Mouse (Mus musculus): Measurements from ENCODE around the gene Hsd11b2.
A peak's percentile ranks its signal among the peaks of the same experiment; 100 is the strongest.

Hsd11b2 gene

DNA sequence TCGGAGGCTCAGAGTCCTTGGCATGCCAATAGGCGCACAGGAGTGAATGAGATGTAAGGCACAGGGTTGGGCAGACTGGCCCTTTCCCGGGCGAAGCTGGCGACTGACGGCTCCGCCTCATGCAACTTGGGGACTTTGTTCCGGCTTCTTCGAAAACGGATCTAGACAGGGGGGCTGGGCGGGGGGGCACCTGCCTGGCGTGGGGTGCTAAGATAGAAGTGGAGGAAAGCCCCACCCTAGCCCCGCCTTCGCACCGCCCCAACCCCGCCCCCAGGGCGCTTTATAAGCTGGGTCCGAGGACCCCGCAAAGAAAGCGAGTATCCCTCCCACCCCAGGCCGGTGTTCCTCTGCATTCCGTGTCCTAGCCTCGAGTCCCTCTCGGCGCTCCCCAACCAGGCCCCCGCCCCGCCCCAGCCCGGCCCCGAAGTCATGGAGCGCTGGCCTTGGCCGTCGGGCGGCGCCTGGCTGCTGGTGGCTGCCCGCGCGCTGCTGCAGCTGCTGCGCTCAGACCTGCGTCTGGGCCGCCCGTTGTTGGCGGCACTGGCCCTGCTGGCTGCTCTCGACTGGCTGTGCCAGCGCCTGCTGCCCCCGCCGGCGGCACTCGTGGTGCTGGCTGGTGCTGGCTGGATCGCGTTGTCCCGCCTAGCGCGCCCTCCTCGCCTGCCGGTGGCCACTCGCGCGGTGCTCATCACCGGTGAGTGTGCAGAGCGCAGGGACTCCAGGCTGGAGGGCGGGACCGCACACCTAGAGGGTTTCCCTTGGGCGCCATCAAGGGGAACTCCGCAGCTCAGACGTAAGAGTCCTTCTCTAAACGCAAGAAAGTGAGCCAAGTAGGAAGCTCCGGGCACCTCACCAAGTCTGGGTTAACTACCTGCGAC is at the start of gene Hsd11b2:
Gene Hsd11b2, plus strand, starts transcription at position 320 of the 878 bp plus-strand sequence.
- DNase-seq (ENCODE audit: low spot score in 2 of 2): no peak

- DNase-seq (ENCODE audit: low spot score in 2 of 2): no peak
These were observed 49.4 kb upstream of the Hsd11b2 start for GRCm38 (mm10) chr8:105469041-105469695.

GRCm38 (mm10) chr8:105469816-105470215 is 48.7 kb upstream of the Hsd11b2 start:
- no peak for DNase-seq (ENCODE audit: low spot score in 2 of 2)

GRCm38 (mm10) chr8:105470262-105470661 is 48.3 kb upstream of the Hsd11b2 start:
- DNase-seq (ENCODE audit: low spot score in 2 of 2): no peak

GRCm38 (mm10) chr8:105470681-105471313 is 47.8 kb upstream of the Hsd11b2 start:
- no peak for DNase-seq (ENCODE audit: low spot score in 2 of 2)

DNA sequence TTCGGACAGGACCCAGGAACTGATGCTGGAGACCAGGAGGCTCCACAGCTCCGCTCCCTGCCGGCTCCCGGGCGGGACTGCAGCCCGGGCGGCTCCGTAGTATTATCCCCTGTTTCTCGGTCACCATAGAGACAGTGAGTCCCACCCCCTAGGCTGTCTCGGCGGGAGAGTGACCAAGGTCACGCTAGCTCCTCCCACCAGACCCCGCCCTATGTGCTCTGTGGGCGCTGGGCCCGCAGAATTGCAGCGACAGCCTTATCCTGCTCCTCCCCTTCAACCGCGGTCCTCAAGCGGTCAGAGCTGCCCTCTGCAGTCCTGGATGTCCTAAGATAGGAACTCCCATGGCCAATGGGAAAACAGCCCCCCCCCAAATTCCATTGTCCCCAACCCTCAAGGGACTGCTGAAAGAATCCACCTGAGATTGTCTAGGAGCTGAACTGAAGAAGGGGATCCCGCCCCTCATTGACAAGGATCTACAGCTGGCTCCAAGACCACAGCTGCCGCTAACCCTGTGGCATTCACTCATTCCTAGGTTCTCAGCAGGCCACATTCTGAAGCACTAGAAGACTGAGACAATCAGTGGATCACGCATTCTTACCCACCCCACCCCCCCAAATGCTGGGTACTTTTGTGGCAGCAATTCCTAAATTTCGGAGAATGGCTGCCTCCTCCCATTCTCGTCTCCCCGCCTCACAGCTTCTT is 47.1 kb upstream of the Hsd11b2 start, which contains the start of gene Tppp3:
Gene Tppp3, minus strand, starts transcription at position 213 of the 702 bp plus-strand sequence.
- peak; percentile 53 to 61 for DNase-seq (ENCODE audit: low spot score in 2 of 2)

DNA sequence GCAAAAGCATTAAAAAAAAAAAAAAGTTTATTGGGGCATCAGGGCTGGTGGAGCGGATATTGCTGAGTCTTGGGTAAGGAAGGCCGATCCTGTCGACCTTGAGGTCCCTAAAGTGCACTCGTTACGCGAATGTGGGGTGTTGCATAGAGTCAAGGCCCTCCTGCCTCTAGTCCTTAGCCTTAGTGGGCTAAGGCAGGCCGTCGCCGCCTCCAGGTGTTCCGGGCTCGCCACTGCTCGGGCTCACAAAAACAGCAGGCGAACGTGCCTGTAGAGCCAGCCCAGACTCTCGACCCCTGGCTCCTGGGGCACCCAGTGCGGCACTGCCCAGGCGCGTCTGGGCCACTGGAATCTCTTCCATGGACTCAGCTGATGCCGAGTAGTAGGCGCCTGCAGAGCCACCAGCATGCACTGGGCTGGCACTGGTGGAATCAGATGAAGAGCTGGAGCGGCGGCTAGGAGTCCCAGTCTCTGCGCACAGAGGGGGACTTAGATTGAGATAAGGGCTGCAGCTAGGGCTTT is 46.1 kb upstream of the Hsd11b2 start:
- no peak for DNase-seq (ENCODE audit: low spot score in 2 of 2)

- DNase-seq (ENCODE audit: low spot score in 2 of 2): no peak
These were observed 45.6 kb upstream of the Hsd11b2 start for GRCm38 (mm10) chr8:105472983-105473382.

DNA sequence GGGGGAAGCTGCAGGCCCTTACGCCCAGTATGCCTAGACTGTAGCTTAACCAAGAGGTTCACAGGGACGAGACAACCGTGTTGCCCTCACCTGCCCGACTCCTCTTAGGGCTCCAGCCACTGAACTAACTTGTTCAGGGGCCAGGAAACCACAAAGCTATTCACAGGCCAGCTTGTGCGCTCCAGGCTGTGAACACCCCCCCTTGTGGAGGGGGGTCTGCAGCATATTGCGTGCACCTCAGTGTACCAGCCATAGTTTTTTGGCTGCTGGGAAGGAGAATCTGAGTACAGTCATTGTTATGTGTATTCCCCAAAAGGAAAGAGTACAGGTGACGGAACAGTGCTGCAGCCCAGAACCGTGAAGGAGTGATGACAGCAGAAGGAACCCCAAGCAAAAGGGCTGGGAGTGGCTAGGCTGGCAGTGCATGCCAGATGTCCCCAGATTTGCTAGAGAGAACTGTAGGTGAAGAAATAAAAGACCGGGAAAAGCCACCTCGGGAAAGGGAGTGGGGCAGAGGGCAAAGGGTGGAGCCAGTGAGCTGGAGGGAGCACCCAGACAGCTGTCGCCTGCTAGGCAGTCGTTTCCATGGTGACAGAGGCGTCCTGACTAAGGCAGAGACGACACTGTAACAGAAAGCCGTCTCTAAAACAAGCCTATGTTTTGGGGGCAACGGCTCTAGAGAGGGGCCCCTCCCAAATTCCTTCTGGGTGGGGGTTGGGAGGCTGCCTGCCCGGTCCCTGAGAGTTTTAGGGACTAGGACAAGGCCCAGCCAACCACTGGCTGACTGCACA is 44.5 kb upstream of the Hsd11b2 start:
- DNase-seq (ENCODE audit: low spot score in 2 of 2): no peak

DNA sequence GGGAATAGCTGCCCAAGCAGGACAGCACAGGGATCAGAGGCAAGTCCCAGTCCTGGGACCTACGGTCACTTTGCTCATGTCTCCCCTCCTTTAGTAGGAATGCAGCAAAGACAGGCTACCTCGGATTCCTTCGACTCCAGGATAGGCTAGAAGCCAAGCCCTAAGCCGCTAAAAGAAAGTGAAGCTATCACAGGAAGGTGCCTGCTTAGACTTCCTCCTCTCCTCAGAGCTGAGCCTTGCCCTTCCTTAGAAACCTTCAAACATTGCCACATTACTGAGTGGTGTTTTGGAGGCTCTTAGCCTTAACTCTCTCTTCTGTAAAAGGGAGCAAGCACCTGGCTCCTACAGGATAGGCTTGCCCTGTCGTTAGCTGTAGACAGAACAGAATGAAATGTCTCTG is 43.9 kb upstream of the Hsd11b2 start:
- no peak for DNase-seq (ENCODE audit: low spot score in 2 of 2)

DNA sequence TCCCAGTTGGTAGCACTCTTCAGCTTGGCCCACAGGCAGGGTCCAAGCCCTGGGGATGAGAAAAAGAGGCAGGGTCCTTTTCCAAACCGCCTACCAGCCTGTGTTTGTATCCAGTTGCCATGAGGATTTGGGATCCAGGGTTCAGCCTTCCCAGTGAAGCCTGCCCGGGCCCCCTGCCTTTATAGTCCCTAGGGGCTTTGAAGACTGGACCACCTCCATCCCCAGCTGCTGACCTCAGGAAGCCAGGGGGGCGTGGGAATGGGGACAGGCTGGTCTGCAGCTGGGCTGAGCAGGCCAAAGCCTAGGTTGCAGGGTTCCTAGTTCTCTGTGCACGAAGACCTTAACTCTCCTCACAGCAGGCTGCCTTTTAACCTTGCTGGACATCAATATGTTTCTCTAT is 43.3 kb upstream of the Hsd11b2 start:
- DNase-seq (ENCODE audit: low spot score in 2 of 2): no peak

DNA sequence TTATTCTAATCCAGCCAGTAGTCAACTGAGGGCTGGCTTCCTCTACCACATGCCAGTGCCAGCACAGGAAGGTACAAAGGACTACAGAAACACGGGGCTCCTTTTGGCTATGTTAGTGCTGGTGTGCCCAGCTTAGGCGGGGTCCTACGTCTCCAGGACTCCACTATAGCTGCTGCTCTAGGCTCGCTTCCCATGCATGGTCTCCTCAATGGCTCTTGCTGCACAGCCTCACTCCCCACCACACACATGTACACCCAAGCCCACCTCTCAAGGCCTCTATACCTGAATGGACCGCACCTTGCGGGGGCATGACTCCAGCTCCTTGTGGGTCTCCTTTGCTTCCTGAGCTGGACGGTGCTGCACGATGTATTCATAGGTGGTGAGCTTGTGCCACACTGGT is 42.8 kb upstream of the Hsd11b2 start:
- DNase-seq (ENCODE audit: low spot score in 2 of 2): no peak

GRCm38 (mm10) chr8:105476161-105476560 is 42.4 kb upstream of the Hsd11b2 start:
- DNase-seq (ENCODE audit: low spot score in 2 of 2): no peak

DNA sequence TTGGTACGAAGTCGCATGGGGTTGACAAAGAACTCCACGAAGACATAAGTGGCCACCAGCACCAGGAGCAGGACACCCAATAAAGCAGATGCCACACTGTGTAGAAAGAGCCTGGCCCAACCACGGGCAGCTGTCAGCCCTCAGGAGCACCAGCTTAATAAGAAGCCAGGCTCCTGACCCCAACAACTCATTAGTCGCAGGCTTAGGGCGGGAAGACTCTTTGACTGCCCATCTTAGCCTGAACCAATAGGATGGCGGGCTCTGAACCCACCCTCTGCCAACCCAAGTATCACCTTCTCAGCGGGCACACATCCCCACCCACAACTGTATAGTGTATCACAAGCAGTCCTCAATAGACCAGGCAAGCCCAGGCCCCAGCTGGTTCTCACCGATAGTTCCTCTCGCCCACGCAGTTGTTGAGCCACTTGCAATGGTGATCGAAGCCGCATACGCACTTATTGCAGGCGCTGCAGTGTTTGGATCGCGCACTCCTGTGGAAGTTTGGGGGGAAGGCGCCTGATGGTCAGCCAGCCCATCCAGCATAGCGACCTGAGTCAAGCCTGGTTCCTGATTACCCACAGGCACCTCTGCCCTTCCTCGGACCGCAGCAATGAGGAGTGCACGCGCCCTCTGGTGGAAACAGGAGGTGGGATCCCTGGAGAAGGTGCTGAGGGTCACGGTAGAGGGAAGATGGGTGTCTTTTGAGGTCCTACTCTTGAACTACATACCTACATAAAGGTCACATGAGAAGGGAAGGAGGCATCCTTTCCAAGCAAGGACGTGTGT is 41.7 kb upstream of the Hsd11b2 start:
- no peak for DNase-seq (ENCODE audit: low spot score in 2 of 2)

GRCm38 (mm10) chr8:105477792-105478191 is 40.8 kb upstream of the Hsd11b2 start:
- DNase-seq (ENCODE audit: low spot score in 2 of 2): no peak

DNA sequence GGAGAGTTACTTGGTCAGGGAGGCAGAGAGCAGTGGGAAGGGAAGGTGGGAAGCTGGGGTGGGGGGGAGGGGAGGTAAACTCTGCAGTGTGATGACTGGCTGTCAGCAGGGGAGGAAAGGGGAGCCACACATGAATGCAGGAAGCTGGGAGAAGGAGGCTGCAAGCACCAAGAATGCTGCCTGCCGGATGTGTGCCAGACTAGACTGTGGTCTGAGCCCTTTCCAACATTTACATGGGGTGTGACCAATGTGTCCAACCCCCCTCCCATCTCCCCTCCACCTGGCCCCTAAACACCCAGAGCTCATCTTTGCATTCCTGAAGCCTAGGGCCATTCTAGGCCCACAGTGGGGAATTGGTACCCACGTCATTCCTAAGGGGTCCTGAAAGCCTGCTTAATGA is 37.5 kb upstream of the Hsd11b2 start:
- no peak for DNase-seq (ENCODE audit: low spot score in 2 of 2)

GRCm38 (mm10) chr8:105481453-105481852 is 37.1 kb upstream of the Hsd11b2 start:
- no peak for DNase-seq (ENCODE audit: low spot score in 2 of 2)

GRCm38 (mm10) chr8:105482123-105482522 is 36.4 kb upstream of the Hsd11b2 start:
- DNase-seq (ENCODE audit: low spot score in 2 of 2): no peak

GRCm38 (mm10) chr8:105483212-105484029 is 35.1 kb upstream of the Hsd11b2 start:
- no peak for DNase-seq (ENCODE audit: low spot score in 2 of 2)
